Mouse (Mus musculus) heart, adult 11 months (tissue): ENCODE measurements around the gene Sema5a.

Experiments used
- DNase-seq: peaks from one replicate; pipeline ENCODE4 v3.0.0; 2022

The Sema5a gene

DNA sequence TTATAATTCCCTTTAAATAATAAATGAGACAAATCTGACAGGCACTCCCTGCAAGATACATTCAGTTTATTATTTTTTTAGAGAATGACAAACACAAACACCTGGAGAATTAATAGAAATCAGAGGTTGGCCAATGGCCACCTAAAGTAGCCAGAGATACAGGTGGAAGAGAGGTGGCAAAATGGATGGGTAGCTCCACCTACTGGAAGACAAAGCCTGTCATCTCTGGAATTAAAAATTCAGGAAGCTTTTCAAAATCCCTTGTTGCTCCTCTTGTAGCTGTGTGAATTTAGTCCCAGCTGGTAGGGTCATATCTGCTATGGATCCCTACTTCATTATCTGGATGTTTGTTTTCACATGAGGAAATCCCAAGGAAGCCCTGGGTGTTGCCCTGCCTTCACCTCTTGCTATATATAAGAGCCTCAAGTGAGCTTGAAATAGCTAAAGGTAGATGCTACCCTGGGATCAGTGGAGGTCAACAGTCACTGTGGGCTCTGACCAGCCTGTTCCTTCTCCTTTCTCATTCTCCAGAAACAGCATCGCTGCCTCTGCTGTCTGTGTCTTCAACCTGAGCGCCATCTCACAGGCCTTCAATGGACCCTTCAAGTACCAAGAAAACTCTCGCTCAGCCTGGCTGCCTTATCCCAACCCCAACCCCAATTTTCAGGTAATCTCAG is 323.7 kb downstream of the Sema5a start:
- DNase-seq, result no peak

DNA sequence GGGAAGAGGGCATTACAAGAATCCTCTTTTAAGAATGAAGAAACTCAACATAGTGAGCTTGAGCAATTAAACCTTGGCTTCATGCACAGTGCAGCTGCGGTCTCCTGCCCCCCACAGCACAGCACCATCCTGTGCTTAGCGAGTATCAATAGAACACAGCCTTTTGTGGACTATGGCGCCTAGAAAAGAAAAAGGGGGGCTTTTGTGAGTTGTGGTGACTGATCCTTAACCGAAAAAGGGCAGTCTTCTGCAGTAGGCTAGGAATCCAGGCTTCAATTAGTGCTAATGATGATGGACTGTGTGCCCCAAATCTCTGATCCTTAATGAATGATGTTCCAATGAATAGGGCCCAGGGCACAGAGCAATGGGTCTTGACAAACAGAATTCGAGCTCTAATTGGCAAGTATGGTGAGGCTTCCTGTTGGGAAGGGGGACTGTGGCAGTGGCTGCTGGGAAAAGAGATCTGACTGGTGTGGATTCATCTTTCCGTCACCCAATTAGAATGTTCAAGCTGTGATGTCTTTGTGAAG is 324.3 kb downstream of the Sema5a start:
- DNase-seq, result no peak

DNA sequence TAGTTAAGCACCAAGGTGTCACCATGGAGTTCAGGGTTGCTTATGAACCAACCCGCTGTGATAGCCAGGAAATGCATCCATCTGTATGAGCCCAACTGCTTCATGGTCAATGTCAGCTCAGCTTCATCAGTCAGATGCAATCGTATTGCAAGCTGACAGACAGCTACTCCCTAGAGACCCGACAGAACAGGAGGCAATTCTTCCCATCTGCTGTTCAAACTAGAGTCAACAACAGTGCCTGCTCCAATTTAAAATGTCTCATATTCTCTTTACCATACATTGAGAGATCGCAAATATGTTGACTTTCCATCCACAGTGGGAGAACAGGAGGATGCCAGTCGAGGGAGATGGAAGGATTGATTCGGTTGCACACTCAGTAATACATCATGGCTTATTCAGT is 329.7 kb downstream of the Sema5a start:
- DNase-seq, result peak; percentile 68

DNA sequence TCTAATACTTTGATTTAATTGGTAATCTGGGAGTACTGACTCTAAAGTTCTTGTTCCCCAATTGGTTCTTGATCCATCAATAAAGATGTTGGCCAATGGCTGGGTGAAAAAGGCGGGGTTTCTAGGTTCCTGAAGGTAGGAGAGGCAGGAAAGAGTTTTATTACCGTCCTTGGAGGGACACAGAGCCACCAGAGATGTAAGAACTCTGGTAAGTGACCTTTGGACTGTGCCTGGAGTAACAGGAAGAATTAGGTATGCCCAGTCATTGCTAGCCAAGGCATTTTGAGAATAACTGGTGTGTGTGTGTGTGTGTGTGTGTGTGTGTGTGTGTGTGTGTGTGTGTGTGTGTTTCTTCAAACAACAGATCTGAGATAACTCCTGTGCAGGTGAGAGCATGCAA is 330.6 kb downstream of the Sema5a start:
- DNase-seq, result no peak

DNA sequence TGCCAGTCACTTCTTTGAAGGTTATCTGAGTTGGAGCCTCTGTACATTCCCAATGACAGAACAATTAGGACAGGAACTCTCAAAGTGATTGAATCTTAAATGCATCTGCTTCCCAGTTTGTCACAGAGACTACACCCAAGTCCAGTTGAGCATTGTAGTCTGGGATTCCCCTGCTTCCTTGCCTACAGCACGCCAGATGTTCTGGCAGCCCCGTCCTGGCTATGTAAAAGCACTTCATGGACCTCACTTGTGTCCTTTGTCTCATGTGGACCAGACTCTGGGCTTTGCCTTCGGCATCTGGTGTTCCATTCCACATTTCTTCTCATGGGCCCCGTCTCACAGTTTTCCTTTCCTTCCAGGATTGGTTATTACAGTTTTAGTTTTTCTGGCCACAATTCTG is 334.7 kb downstream of the Sema5a start:
- peak; percentile 91 for DNase-seq

- peak; percentile 12 for DNase-seq
These were observed 346.0 kb downstream of the Sema5a start for GRCm38 (mm10) chr15:32590641-32591040.

DNA sequence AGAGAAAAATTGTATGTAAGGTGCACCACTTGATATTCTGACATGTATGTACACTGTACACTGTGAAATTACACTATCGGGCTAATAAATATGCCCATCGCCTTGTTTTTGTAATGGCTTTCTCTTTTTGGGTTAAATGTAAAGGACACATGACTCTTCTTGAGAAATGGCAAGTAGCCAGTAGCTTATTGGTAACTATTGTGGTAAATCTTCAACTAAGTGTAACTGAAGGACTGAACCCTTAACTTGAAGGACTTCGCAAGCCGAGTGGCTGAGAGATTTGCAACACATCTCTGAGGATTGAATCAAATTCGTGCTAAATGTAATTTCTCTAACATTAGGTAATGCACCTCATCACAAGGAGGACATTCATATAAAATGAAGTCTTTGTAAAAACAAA is 349.1 kb downstream of the Sema5a start:
- no peak for DNase-seq

DNA sequence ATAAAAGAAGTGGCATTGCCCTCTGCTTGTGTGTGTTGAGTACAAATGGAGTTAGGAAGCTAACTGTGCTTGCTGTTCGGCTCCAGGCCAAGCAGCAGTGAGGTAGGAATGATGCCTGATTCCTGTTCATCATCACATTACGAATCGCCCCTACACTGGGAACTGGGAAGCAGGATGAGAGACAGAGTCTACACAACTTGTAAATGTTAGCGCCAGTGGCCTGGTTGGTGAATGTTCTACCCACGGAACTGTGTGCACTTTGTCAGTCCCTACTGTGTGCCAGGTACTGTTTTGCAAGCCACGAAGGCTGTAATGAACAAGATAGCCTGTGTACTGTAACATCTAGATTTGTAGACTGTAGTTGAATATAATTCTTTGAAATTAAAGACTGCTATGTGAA is 352.0 kb downstream of the Sema5a start:
- no peak for DNase-seq

DNA sequence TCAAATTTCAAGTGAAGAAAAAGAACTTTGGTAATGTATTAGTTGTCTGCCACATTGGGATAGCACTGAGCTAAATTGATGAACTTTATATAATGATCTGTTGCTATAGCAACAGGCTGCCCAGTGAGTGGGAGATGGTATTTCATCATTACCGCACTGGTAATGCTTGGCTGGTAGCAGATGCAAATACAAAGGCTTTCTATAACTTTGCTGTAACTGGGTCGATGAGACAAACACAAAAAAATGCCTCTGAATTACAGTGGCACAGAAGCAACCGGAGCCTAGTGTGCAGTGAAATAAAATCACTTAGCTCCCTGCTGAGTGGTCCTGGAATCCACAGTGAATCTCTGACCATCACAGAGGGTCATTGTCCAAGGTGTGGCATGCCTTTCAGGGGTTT is 352.6 kb downstream of the Sema5a start:
- DNase-seq, result no peak

GRCm38 (mm10) chr15:32607236-32607635 is 362.6 kb downstream of the Sema5a start:
- DNase-seq, result no peak

GRCm38 (mm10) chr15:32610776-32611175 is 366.2 kb downstream of the Sema5a start:
- peak; percentile 91 for DNase-seq

DNA sequence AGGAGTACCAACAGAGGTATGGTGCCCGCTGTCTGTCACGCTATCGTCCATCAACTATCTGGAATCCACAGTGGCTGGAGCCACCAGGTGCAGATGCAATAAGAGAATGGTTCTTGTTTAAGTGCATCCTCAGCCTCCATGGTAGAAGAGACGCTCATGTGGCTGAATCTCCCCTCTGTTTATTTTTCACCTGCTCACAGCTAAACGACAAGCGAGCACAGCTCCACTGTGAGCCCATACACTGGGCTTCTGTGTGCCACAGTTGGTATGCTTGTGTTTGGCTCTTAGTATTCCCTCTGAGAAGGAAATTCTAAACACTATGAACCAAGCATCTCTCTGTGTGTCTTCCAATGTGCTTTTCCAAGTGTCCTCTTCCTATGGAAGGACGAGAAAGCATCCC is 366.6 kb downstream of the Sema5a start:
- DNase-seq, result no peak

DNA sequence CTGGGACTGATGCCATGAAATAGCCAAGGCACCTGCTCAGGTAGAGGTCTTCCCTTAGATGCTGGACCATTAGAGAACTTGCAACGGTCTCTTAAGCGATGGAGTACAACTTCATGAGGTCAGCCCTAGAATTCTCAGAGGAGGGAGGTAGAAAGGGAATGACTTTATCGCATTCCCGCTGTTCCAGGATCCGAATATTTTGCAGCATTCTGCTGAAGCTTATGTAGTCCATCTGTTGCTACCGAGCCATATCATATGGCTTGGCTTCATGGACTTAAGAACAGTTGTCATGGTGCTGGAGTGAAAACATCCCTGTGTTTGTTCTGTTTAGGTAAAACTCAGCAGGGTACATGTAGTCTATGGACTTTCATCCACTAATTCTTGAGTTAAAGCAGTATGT is 369.1 kb downstream of the Sema5a start:
- no peak for DNase-seq

GRCm38 (mm10) chr15:32615773-32616172 is 371.2 kb downstream of the Sema5a start:
- DNase-seq, result peak; percentile 6

DNA sequence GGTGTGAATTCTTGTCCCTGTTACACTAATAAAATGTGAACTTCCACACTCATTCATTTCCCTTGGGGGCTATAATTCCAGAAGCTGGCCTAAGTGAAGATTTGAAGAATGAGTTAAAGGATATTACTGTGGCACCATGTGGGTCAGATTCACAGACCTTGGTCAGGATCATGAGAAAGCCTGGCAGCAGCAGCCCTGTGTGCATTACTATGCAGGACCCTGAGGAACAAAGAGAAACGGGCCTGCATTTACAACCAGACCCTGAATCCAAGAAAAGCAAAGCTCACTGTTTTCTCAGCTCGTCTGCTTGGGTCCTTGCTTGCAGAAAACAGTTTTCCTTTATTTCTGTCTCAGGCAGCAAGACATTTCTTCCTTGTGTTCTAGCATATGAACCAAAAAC is 374.6 kb downstream of the Sema5a start:
- DNase-seq, result no peak

DNA sequence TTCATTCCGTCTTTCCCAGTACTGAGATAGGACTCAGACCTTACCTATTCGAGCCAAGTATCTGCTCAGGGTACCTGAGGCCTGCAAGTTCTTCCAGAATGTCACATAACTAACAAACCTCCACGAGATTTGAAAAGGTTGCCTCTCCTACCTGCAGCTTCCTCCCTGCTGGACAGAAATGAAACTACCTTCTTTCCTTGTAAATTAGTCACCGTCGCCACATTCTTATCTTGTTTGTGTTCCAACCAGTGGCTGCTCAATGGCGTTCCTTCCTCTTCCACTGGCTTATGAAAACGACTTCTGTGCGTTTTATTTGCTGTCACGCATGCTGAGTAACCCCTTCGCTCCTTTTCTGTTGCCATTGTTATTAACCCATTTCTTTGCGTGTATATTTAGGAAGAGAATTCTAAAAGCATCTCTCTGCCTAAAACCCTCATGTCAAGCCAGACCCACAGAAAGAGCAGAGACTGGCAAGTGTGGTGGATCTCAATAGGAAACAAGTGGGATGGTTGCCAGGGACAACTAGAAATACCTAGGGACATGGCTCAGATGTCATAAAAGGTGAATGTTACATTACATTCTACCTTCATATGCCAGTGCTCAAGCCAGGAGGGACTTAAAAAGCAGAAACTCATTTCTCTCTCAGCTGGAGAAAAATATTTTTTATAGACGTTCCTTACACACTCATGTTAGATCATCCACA is 378.6 kb downstream of the Sema5a start:
- DNase-seq, result no peak

- DNase-seq, result no peak
These were observed 379.5 kb downstream of the Sema5a start for GRCm38 (mm10) chr15:32624106-32624505.

GRCm38 (mm10) chr15:32626031-32626430 is 381.4 kb downstream of the Sema5a start:
- DNase-seq, result no peak

DNA sequence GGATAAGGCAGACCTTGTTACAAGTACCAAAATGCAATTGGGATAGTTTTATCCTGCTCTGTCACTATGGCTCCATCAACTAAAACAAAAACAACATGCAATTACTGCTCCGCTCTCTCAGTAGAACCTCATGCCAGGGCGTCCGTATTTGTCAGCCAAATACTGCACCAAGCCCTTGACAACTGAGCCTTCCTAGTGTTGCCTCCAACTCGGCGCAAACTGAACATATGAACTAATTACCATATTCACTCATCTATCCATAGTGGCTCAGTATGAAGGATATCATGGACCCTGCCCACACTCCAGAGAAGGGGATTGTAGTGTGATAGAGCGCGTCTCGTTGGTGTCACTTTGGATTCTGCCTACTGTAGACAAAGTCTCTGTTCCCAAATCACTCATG is 389.1 kb downstream of the Sema5a start:
- no peak for DNase-seq

DNA sequence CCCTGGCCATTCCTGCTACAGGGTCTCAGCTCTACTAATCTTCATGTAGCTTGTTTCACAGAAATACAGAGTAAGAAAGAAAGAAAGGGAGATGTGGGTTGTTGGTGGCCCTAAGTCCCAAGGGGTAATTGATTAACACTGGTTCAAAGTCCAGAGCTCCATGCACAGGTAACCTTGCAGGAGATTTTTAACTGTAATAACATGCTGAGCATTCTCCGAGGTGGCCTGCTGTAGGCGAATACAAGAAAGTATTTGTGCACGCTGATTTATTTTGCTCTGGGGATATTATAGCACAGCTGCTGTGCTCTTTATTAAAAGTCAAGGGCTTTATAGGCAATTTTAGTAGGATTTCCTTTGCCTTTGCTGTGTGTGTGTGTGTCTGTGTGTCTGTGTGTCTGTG is 393.3 kb downstream of the Sema5a start:
- DNase-seq, result no peak

- no peak for DNase-seq
These were observed 402.6 kb downstream of the Sema5a start for GRCm38 (mm10) chr15:32647061-32647687.

- no peak for DNase-seq
These were observed 409.4 kb downstream of the Sema5a start for GRCm38 (mm10) chr15:32654046-32654445.

DNA sequence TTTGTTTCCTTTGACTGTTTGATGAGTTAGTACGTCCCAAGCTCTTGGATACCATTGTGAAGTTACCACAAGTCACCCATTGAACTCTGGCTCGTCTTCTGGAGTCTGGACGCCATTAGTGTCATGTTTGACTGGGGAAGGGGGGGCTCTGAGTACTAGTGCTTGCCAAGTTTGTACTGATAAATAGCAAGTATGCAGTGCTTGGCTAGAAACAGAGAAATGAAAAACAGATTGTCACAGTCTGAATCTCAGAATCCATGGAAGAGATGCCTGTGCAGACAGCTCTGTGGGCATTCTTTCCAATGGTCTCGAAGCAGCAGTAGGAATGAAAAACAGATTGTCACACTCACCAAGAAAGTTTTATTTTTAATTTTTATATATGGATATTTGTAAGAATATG is 411.4 kb downstream of the Sema5a start:
- DNase-seq, result no peak

- peak; percentile 90 for DNase-seq
These were observed 431.8 kb downstream of the Sema5a start for GRCm38 (mm10) chr15:32676446-32676845.
